Mouse (Mus musculus) mesoderm, embryonic 11.5 days (tissue): ENCODE measurements around the gene Fen1.
"Not testable (repeated sequence)": the region's sequence is repeated elsewhere in the genome, so short reads cannot be mapped to it uniquely, and the experiment has no call there.

ENCODE experiments used
- DNase-seq: peaks from one replicate; pipeline ENCODE4 v3.0.0-alpha.2; 2012; ENCODE audit warnings: low read depth, low spot score

Gene Fen1

GRCm38 (mm10) chr19:10182142-10182541, 21.8 kb downstream of the Fen1 start:
- DNase-seq: no peak

GRCm38 (mm10) chr19:10181225-10181624, 22.7 kb downstream of the Fen1 start:
- no peak for DNase-seq

- no peak for DNase-seq
These were observed 27.0 kb downstream of the Fen1 start for GRCm38 (mm10) chr19:10176941-10177372.

- DNase-seq: no peak
These were observed 27.5 kb downstream of the Fen1 start for GRCm38 (mm10) chr19:10176477-10176876.

GRCm38 (mm10) chr19:10174956-10175355, 29.0 kb downstream of the Fen1 start:
- DNase-seq: no peak

GRCm38 (mm10) chr19:10173844-10174539, 30.0 kb downstream of the Fen1 start:
- DNase-seq: no peak

- no peak for DNase-seq
These were observed 30.8 kb downstream of the Fen1 start for GRCm38 (mm10) chr19:10173116-10173718.

GRCm38 (mm10) chr19:10171846-10172245, 32.1 kb downstream of the Fen1 start:
- no peak for DNase-seq

- no peak for DNase-seq
These were observed 32.6 kb downstream of the Fen1 start for GRCm38 (mm10) chr19:10171359-10171758.

GRCm38 (mm10) chr19:10170466-10170865, 33.5 kb downstream of the Fen1 start:
- DNase-seq: no peak

GRCm38 (mm10) chr19:10169692-10170330, 34.2 kb downstream of the Fen1 start:
- not testable (repeated sequence) for DNase-seq

GRCm38 (mm10) chr19:10169179-10169578, 34.8 kb downstream of the Fen1 start:
- DNase-seq: no peak

GRCm38 (mm10) chr19:10168441-10168840, 35.5 kb downstream of the Fen1 start:
- DNase-seq: no peak

- no peak for DNase-seq
These were observed 36.0 kb downstream of the Fen1 start for GRCm38 (mm10) chr19:10167951-10168350.

GRCm38 (mm10) chr19:10167112-10167511, 36.9 kb downstream of the Fen1 start:
- no peak for DNase-seq

GRCm38 (mm10) chr19:10165928-10166327, 38.0 kb downstream of the Fen1 start:
- not testable (repeated sequence) for DNase-seq

- no peak for DNase-seq
These were observed 40.1 kb downstream of the Fen1 start for GRCm38 (mm10) chr19:10163896-10164295.

- DNase-seq: no peak
These were observed 46.2 kb downstream of the Fen1 start for GRCm38 (mm10) chr19:10157725-10158124.

- DNase-seq: no peak
These were observed 54.8 kb downstream of the Fen1 start for GRCm38 (mm10) chr19:10149189-10149588.
